Mouse (Mus musculus) C2C12 (cell line): ENCODE results near the gene Hsd3b7.

ENCODE experiments used
- CEBPB ChIP-seq: IDR thresholded peaks from one replicate; pipeline ENCODE4 v1.6.1; 2011; ENCODE audit warnings: low read depth, mild to moderate bottlenecking, control low read depth, moderate library complexity
- CTCF ChIP-seq: IDR thresholded peaks from one replicate; pipeline ENCODE4 v1.5.1; 2011; ENCODE audit not compliant: control insufficient read depth, insufficient read depth, insufficient read length
- FOSL1 ChIP-seq: IDR thresholded peaks from one replicate; pipeline ENCODE4 v1.8.0; 2011; ENCODE audit warnings: mild to moderate bottlenecking, low read length; ENCODE audit not compliant: poor library complexity, insufficient read depth, severe bottlenecking
- MAX ChIP-seq: IDR thresholded peaks from one replicate; pipeline ENCODE4 v1.6.1; 2011; ENCODE audit warnings: mild to moderate bottlenecking, control low read depth
- MYOD1 ChIP-seq: IDR thresholded peaks from one replicate; pipeline ENCODE4 v1.6.1; 2011; ENCODE audit warnings: low read depth; ENCODE audit not compliant: control insufficient read depth, insufficient read length
- MYOG ChIP-seq: IDR thresholded peaks from one replicate; pipeline ENCODE4 v1.6.1; 2011; ENCODE audit not compliant: control insufficient read depth, insufficient read length; ENCODE audit errors: extremely low read depth
- USF1 ChIP-seq: IDR thresholded peaks from one replicate; pipeline ENCODE4 v1.6.1; 2011; ENCODE audit warnings: low read depth, mild to moderate bottlenecking, control low read depth, moderate library complexity

GRCm38 (mm10) chr7:127824176-127824871, 23.9 kb downstream of the Hsd3b7 start, which contains the start of the genes Stx4a and Stx1b:
- no peak for TF ChIP-seq CTCF
- TF ChIP-seq MAX, result no peak
- TF ChIP-seq USF1, result no peak
- TF ChIP-seq FOSL1, result no peak
- no peak for TF ChIP-seq MYOG
- TF ChIP-seq MYOD1, result no peak
- TF ChIP-seq CEBPB, result no peak
